Mouse (Mus musculus) midbrain, embryonic 13.5 days (tissue): ENCODE results near the gene Ube2j1. TPM values are rescaled to one million over a fixed set of nuclear protein-coding genes. Genes with fewer than 3 reads are reported as not detected.
A peak's percentile ranks its signal among the peaks of the same experiment; 100 is the strongest.

ENCODE experiments used
- ATAC-seq: fragments of 200-750 bp; cut with Nextera tagmentation; 2 replicates; pipeline ENCODE4 v1.8.0; 2017; ENCODE audit warnings: mild to moderate bottlenecking, moderate TSS enrichment, moderate library complexity
- H3K27ac ChIP-seq: fragments of 300-500 bp; sonication (generic); 2 replicates; pipeline ENCODE4 v1.5.1; 2015; ENCODE audit warnings: inconsistent platforms, mild to moderate bottlenecking, moderate library complexity
- H3K27me3 ChIP-seq: fragments of 300-500 bp; sonication (generic); 2 replicates; pipeline ENCODE4 v1.6.1; 2015; ENCODE audit warnings: mild to moderate bottlenecking, inconsistent platforms
- H3K36me3 ChIP-seq: fragments of 300-500 bp; sonication (generic); 2 replicates; pipeline ENCODE4 v1.6.1; 2015; ENCODE audit warnings: mild to moderate bottlenecking, inconsistent platforms
- H3K4me1 ChIP-seq: fragments of 300-500 bp; sonication (generic); replicated peaks from 2 replicates; pipeline ENCODE4 v1.6.1; 2015; ENCODE audit warnings: inconsistent platforms
- H3K4me2 ChIP-seq: fragments of 300-500 bp; sonication (generic); replicated peaks from 2 replicates; pipeline ENCODE4 v1.6.1; 2015; ENCODE audit warnings: moderate library complexity, mild to moderate bottlenecking, inconsistent platforms
- H3K4me3 ChIP-seq: fragments of 300-500 bp; sonication (generic); replicated peaks from 2 replicates; pipeline ENCODE4 v1.5.1; 2015; ENCODE audit warnings: mild to moderate bottlenecking, inconsistent platforms
- H3K9ac ChIP-seq: fragments of 300-500 bp; sonication (generic); replicated peaks from 2 replicates; pipeline ENCODE4 v1.6.1; 2015; ENCODE audit warnings: mild to moderate bottlenecking, inconsistent platforms
- H3K9me3 ChIP-seq: fragments of 300-500 bp; sonication (generic); 2 replicates; pipeline ENCODE4 v1.6.1; 2016; ENCODE audit warnings: mild to moderate bottlenecking, inconsistent platforms
- WGBS: fragments of 180-500 bp; shearing (Covaris S2); methylation state at CpG from one replicate; pipeline ENCODE4 v1.1.7; 2015; 5-methylcytosine and 5-hydroxymethylcytosine counted together
- polyA plus RNA-seq: library from polyadenylated mRNA; unstranded; fragments of >200 nt; fragmentation: Nextera tagmentation; extraction: Ambion mirVana; gene quantifications from 2 replicates; pipeline ENCODE4 v1.2.1, GENCODE M21; 2015

Gene Ube2j1
- polyA plus RNA-seq, 1 experiment from 2014 or later: 51.1 TPM

DNA sequence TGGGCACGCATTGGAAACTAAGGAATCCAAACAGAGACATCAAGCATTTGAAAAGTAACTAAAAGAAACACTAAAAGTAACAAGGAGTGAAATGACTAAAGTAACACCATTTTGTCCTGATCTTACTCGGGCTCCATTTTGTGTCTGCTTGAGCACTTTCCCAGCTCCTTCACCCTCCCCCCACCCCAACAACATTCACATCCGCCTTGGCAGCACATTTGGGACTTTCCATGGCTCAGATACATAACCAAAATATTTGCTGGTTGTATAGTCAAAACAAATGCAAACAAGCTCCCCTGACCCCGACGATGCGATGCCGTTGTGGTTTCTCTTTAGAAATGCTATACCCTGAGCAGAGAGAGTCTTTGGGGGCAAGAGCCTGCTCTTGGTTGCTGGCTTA, 2.1 kb upstream of the Ube2j1 start:
- H3K9ac ChIP-seq: no peak overlapping the region
- H3K4me3 ChIP-seq: no peak overlapping the region
- H3K36me3 ChIP-seq: peaks cover 8% of the 10 kb centered on the region
- no peaks in the 10 kb centered on the region for H3K27me3 ChIP-seq
- H3K27ac ChIP-seq: no peak overlapping the region
- H3K4me1 ChIP-seq: peaks cover 24% of the 10 kb centered on the region
- WGBS: 92% methylated on average over 7 of the region's 7 CpGs
- ATAC-seq: no peak
- H3K4me2 ChIP-seq: no peak overlapping the region
- H3K9me3 ChIP-seq: no peaks in the 10 kb centered on the region

DNA sequence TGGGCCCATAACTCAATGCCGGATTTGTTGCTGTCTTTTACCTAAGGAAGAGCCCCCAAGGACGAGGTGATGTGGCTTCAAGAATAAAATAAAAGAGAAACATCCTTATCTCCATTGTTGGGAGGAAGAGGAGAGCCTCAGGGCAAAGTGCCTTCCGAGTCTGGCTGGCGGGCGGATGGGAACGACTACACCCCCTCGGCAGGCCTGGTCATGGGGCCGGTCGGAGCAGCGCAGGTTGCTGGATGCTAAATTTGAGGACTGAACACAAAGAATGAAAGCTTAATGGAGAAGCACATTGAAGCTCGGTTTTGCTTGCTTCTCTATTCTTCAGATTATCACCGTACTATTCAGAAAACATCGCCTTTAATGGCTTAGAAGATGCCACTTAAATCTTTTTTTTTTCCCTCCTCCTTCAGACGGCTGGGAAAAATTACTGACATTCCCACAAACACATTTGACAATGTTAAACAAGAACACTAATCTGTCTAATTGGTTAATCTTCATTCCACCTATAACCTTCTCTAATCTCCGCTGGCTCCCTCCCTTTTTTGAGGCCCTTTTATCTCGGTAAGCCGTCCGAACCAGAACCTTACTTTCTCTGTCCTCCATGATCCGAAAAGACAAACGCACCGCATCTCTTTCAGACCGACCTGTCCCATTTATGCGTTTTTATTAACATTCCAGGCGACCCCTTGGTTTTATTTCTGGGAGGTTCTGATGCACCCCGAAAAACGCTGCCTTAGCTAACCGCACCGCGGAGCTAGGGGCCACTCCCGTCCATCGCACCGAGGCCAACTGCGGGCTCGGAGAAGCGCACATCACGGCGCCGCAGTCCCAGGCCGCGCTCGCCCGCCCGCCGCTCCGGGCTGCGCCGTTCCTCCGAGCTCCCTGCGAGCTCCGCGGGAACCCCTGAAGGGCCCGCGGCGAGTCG, 687 bp upstream of the Ube2j1 start:
- Histone ChIP-seq H3K9me3 (0 out of 2 replicates have a peak, but pooled peaks cover 4% of the 10 kb centered on the region), H3K9ac (peak overlapping the region; percentile 94), H3K4me3 (peak overlapping the region; percentile 87), H3K4me1 (peaks cover 27% of the 10 kb centered on the region), H3K27me3 (no peaks in the 10 kb centered on the region), H3K4me2 (peak overlapping the region; percentile 60), H3K27ac (peak overlapping the region; percentile 98), H3K36me3 (peaks cover 16% of the 10 kb centered on the region)
- under 1% methylated on average over 55 of the region's 55 CpGs for WGBS
- ATAC-seq: peak; percentile 83

DNA sequence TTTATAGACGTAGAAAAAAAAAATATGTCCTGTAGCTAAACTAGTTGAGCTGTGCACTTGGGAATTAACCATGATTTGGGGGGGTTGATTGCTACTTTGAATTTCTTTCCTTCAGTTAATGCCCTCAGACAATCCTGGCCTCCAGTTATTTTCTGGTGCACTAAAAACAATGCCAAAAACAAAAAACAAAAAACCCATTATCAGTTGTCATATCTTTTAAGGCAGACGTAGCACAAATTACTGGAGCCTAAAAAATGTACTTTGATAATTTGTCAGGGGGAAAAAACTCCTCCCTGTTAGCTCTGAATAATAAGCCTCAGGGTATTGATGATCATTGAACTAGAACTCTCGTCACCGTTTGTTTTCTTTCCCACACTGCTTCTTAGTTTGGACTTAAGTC, 829 bp downstream of the Ube2j1 start:
- peak overlapping the region; percentile 87 for H3K4me3 ChIP-seq
- 2% methylated on average over 4 of the region's 4 CpGs for WGBS
- 0 out of 2 replicates have a peak, but pooled peaks cover 5% of the 10 kb centered on the region for H3K9me3 ChIP-seq
- peak overlapping the region; percentile 60 for H3K4me2 ChIP-seq
- H3K4me1 ChIP-seq: peaks cover 27% of the 10 kb centered on the region
- peaks cover 20% of the 10 kb centered on the region for H3K36me3 ChIP-seq
- ATAC-seq: no peak
- H3K27ac ChIP-seq: peak overlapping the region; percentile 98
- H3K9ac ChIP-seq: peak overlapping the region; percentile 94
- H3K27me3 ChIP-seq: no peaks in the 10 kb centered on the region

DNA sequence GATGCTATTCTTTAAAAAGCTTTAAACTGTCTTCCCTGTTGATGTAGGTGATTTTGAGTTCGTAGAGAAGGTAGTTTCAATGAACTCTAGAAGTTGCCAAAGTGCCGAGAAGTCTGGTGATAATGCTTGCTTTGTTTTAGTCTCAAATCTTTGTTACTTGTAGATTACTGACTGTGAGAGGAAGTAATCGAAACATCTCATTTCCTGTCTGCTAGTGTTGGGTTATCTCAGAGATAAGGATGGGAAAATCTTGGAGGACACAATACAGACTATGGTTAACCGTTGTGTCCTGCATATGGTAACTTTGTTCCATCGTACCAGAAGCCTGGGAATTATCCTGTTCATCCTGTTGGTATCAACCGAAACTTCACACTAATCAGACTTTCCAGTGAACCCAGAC, 2.3 kb downstream of the Ube2j1 start:
- H3K9me3 ChIP-seq: 0 out of 2 replicates have a peak, but pooled peaks cover 5% of the 10 kb centered on the region
- no peak for ATAC-seq
- H3K36me3 ChIP-seq: peaks cover 18% of the 10 kb centered on the region
- no peak overlapping the region for H3K4me2 ChIP-seq
- H3K4me1 ChIP-seq: peaks cover 27% of the 10 kb centered on the region
- H3K27ac ChIP-seq: no peak overlapping the region
- H3K9ac ChIP-seq: no peak overlapping the region
- H3K4me3 ChIP-seq: no peak overlapping the region
- H3K27me3 ChIP-seq: no peaks in the 10 kb centered on the region
- 90% methylated on average over 6 of the region's 6 CpGs for WGBS

DNA sequence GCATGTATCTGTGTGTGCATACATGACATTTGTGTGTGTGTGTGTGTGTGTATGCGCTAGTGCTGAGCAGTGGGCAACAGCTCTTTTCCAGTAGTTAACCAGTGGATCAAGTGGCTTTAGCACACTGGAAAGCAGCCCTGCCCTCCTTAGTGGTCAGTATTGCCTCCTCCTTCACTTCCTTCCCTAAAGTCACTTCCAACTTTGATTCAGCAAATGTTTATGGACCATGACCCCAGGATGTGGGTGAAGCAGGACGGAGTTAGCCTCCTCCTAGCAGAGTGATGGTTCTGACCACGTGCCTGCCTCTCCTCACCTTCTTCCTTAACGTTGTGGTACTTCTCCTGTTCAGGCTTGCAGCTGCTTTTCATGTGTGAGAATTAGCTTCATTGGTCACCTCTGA, 8.6 kb downstream of the Ube2j1 start:
- Histone ChIP-seq H3K9me3 (0 out of 2 replicates have a peak, but pooled peaks cover 5% of the 10 kb centered on the region), H3K27me3 (no peaks in the 10 kb centered on the region), H3K27ac (no peak overlapping the region), H3K4me2 (no peak overlapping the region), H3K4me1 (no peaks in the 10 kb centered on the region), H3K4me3 (no peak overlapping the region), H3K36me3 (peaks cover 71% of the 10 kb centered on the region), H3K9ac (no peak overlapping the region)
- no peak for ATAC-seq
- WGBS: 94% methylated on average over 4 of the region's 4 CpGs

DNA sequence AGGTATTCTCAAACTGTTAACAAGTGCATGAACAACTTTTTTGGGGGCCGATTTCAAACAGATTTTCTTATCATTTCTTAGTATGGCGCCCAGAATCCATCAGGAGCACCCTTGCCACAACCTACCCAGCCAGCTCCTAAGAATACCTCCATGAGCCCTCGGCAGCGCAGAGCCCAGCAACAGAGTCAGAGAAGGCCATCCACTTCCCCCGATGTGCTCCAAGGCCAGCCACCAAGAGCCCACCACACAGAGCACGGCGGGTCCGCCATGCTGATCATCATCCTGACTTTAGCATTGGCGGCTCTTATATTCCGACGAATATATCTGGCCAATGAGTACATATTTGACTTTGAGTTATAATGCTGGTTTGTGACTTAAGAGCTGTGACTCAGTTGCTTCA, 18.4 kb downstream of the Ube2j1 start:
- no peak overlapping the region for H3K9ac ChIP-seq
- H3K4me2 ChIP-seq: no peak overlapping the region
- ATAC-seq: no peak
- H3K4me1 ChIP-seq: no peaks in the 10 kb centered on the region
- H3K36me3 ChIP-seq: peaks cover 82% of the 10 kb centered on the region
- no peak overlapping the region for H3K27ac ChIP-seq
- no peaks in the 10 kb centered on the region for H3K27me3 ChIP-seq
- WGBS: 98% methylated on average over 11 of the region's 11 CpGs
- no peaks in the 10 kb centered on the region for H3K9me3 ChIP-seq
- no peak overlapping the region for H3K4me3 ChIP-seq

DNA sequence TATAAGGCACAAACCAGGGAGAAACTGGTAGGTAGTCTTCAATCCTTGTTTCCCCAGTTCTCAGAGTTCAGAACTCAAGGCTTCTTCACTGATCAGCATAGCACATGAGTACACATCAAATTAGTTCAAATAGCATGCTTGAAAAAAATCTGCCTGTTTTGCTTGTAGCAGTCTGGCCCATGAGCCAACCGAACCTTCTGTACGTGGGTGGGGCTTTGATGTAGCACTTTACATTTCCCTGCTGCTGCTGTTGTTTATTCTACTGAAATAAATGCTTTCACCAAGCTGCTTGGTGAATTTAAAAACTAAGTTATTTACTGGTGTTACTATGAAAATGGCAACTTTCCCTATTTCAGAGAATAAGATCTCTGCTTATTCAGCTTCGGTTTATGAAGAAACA, 20.8 kb downstream of the Ube2j1 start:
- H3K9me3 ChIP-seq: no peaks in the 10 kb centered on the region
- H3K4me1 ChIP-seq: no peaks in the 10 kb centered on the region
- whole genome bisulfite sequencing: 93% methylated on average over 3 of the region's 3 CpGs
- no peak overlapping the region for H3K4me2 ChIP-seq
- peaks cover 60% of the 10 kb centered on the region for H3K36me3 ChIP-seq
- no peak overlapping the region for H3K27ac ChIP-seq
- H3K4me3 ChIP-seq: no peak overlapping the region
- no peak for ATAC-seq
- no peak overlapping the region for H3K9ac ChIP-seq
- no peaks in the 10 kb centered on the region for H3K27me3 ChIP-seq

DNA sequence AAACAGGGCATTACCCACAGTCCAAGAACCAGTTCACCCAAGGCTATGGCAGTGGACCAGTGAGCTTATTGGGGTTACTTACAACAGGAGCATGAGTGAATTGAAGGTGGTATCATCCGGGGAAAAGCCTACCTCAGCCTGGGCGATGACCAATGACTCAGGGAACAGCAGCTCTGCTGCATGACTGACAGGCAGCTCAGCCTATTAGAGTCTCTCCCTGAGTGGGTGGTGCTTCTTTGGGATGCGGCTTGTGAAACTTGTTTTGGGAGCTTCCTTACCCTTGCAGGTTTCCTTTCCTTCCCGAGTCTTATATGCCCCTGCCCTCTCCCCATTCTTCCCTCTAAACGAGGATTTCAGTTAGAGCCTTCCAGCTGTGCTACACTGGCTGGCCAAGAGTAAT, 21.4 kb downstream of the Ube2j1 start:
- no peaks in the 10 kb centered on the region for H3K9me3 ChIP-seq
- H3K36me3 ChIP-seq: peaks cover 56% of the 10 kb centered on the region
- no peak overlapping the region for H3K4me2 ChIP-seq
- no peak for ATAC-seq
- no peak overlapping the region for H3K4me3 ChIP-seq
- H3K27ac ChIP-seq: no peak overlapping the region
- WGBS: 91% methylated on average over 5 of the region's 5 CpGs
- H3K4me1 ChIP-seq: no peaks in the 10 kb centered on the region
- no peaks in the 10 kb centered on the region for H3K27me3 ChIP-seq
- no peak overlapping the region for H3K9ac ChIP-seq

DNA sequence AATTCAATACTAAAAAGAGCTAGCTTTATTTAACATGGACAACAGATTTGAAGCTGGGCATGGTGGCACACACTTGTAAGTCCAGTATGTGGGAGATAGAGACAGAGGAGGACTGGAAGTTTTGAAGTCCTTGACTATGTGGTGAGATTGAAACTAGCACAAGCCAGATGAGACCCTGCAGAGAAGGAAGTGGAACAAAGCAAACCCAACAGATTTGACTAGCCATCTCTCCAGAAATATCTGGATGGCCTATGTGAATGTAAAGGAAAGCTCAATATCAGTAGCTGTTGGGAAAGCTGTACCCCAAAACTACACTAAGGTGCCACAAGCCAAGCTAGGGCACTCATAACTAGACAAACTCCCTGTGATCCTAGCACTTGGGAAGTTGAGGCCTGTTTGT, 23.2 kb downstream of the Ube2j1 start:
- no peaks in the 10 kb centered on the region for H3K9me3 ChIP-seq
- H3K36me3 ChIP-seq: peaks cover 40% of the 10 kb centered on the region
- no peaks in the 10 kb centered on the region for H3K4me1 ChIP-seq
- H3K27ac ChIP-seq: no peak overlapping the region
- ATAC-seq: no peak
- no peak overlapping the region for H3K4me2 ChIP-seq
- H3K9ac ChIP-seq: no peak overlapping the region
- no peak overlapping the region for H3K4me3 ChIP-seq
- H3K27me3 ChIP-seq: no peaks in the 10 kb centered on the region

DNA sequence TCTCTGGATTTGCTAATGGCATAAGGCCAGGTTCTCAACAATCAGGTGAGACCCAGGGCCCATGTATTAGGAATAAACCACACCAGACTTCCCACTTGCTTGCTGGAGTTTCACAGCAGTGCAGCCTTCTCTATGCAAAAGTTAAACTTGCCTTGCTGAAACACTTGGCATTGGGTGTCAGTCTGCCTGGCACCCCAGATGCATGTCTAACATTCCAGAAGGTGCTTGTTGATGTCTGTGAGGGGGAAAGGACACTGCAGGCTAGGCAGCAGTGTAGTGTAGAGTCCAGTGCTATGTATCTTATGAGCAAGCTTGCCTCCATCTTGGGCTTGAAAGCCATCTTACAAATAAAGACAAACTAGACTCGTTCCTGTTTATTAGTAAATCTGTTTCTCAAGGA, 25.1 kb downstream of the Ube2j1 start:
- 94% methylated on average over 1 of the region's 1 CpGs for WGBS
- ATAC-seq: no peak
- no peaks in the 10 kb centered on the region for H3K4me1 ChIP-seq
- H3K9me3 ChIP-seq: no peaks in the 10 kb centered on the region
- no peak overlapping the region for H3K9ac ChIP-seq
- no peak overlapping the region for H3K4me3 ChIP-seq
- no peaks in the 10 kb centered on the region for H3K27me3 ChIP-seq
- H3K4me2 ChIP-seq: no peak overlapping the region
- H3K27ac ChIP-seq: no peak overlapping the region
- H3K36me3 ChIP-seq: peaks cover 24% of the 10 kb centered on the region

DNA sequence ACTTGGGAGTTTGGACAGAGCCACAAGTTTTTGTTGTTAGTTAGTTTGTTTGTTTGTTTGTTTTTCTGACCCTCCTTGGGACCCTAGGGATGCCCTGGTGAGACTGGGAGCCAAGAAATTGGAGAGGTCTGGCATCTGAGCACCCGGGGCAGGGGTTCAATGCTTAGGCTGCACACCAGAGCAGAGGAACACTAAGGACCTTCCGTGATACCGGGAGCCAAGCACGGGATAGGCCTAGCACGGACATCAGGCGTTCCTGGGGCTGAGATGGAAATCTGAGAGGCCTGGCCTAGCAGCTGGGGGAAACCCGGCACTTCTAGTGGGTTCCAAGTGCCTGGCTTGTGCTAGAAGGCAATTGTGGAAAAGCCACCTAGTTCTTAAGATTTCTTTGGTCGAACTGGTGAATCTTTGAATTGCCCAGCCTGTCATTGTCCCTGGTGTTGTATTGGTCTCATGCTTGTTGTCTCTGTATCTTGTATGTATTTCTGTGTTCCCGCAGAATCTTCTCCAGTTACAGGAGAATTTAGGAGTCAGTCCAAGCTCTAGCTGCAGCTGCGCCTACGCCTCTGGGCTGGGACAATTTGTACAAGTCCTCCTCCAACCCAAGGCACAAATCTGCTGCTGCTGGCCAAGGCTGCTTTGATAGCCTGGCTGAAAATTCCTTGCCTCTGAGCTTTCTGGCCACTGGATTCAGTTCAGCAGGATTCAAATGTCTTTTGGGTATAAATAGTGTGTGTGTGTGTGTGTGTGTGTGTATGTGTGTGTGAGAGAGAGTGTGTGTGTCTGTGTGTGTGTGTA, 26.9 kb downstream of the Ube2j1 start:
- Histone ChIP-seq H3K36me3 (peaks cover 7% of the 10 kb centered on the region; the same call in 1 of the 2 replicates), H3K9ac (no peak overlapping the region), H3K27me3 (no peaks in the 10 kb centered on the region), H3K4me1 (no peaks in the 10 kb centered on the region), H3K4me2 (no peak overlapping the region), H3K4me3 (no peak overlapping the region), H3K9me3 (no peaks in the 10 kb centered on the region), H3K27ac (no peak overlapping the region)
- 87% methylated on average over 11 of the region's 11 CpGs for WGBS
- ATAC-seq: no peak

DNA sequence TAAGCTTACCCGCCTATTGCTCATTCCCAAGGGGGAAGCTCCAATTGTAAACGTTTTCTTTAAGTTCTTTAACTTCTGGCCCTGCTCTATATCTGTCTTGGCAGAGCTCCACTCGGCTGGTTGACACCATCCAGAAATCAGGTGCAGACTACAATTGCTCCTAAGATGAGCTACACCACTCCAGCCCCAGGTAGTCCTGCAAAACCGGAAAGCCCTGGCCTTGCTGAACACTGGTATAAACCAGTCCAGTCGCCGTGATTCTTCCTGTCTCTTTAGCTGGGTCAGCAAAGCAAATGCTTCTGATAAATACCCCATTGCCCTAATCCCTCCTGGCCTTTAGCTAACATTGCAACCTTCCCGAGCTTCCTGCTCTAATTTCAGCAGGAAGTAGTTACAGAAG, 29.9 kb downstream of the Ube2j1 start:
- Histone ChIP-seq H3K27ac (no peak overlapping the region), H3K36me3 (no peaks in the 10 kb centered on the region), H3K4me3 (no peak overlapping the region), H3K4me1 (no peaks in the 10 kb centered on the region), H3K4me2 (no peak overlapping the region), H3K9ac (no peak overlapping the region), H3K27me3 (no peaks in the 10 kb centered on the region), H3K9me3 (no peaks in the 10 kb centered on the region)
- ATAC-seq: no peak
- 65% methylated on average over 7 of the region's 7 CpGs for WGBS
